Mouse (Mus musculus) C2C12 (cell line): ENCODE measurements around the gene Pidd1.

ENCODE experiments used
- CTCF ChIP-seq: IDR thresholded peaks from one replicate; pipeline ENCODE4 v1.5.1; 2011; ENCODE audit not compliant: control insufficient read depth, insufficient read depth, insufficient read length
- MAX ChIP-seq: IDR thresholded peaks from one replicate; pipeline ENCODE4 v1.6.1; 2011; ENCODE audit warnings: mild to moderate bottlenecking, control low read depth
- USF1 ChIP-seq: IDR thresholded peaks from one replicate; pipeline ENCODE4 v1.6.1; 2011; ENCODE audit warnings: low read depth, mild to moderate bottlenecking, control low read depth, moderate library complexity

- no peak for TF ChIP-seq MAX
- TF ChIP-seq CTCF = no peak
- no peak for TF ChIP-seq USF1
Measured at GRCm38 (mm10) chr7:141439811-141440210, 4.0 kb downstream of the Pidd1 start.
